8 mouse cellular contexts compared by ENCODE assay signal in genomic region chr6:100563552-100564341, GRCm38 (mm10).
A peak's percentile ranks its signal among the peaks of the same experiment; 100 is the strongest.
DNase-seq lines count a peak whose midpoint lies in the region; ATAC-seq lines count a peak whose summit lies in the region.

No protein-coding gene starts in this region.

- H3K27me3 ChIP-seq in hindbrain, embryonic 14.5 days (ENCODE audit: control insufficient read depth, insufficient read depth, low read length): peaks cover 16% of the 10 kb centered on the region; the same call in 1 of the 2 replicates
- peaks cover 55% of the 10 kb centered on the region for H3K27me3 ChIP-seq in lung, embryonic 15.5 days

- DNase-seq in Muller cell, postnatal 12 days (ENCODE audit: inconsistent ontology term): peak; percentile 77
- peak; percentile 89 to 91 for DNase-seq in cerebellum, postnatal 10 days
- peak; percentile 57 to 67 for DNase-seq in frontal cortex, postnatal 25 days (ENCODE audit: low spot score in 2 of 2)
- peak; percentile 77 for DNase-seq in hindbrain, embryonic 14.5 days (ENCODE audit: low spot score)
- DNase-seq in layer of hippocampus, postnatal 10 days (ENCODE audit: low spot score in 2 of 2): peak; percentile 82 to 89
- peak; percentile 34 for DNase-seq in ovary, postnatal 10 days (ENCODE audit: low spot score)
- DNase-seq in thymus, postnatal 36 days: peak; percentile 58 to 70

- WGBS in hindbrain, embryonic 14.5 days: 5% methylated on average over 38 of the region's 38 CpGs
- WGBS in lung, embryonic 15.5 days: 7% methylated on average over 38 of the region's 38 CpGs

- H3K9me3 ChIP-seq in hindbrain, embryonic 14.5 days (ENCODE audit: control insufficient read depth, low read length): no peaks in the 10 kb centered on the region
- H3K9me3 ChIP-seq in lung, embryonic 15.5 days: no peaks in the 10 kb centered on the region

- peaks cover 19% of the 10 kb centered on the region for H3K4me1 ChIP-seq in hindbrain, embryonic 14.5 days (replicated peaks; ENCODE audit: control insufficient read depth, insufficient read depth, low read length)
- peaks cover 20% of the 10 kb centered on the region for H3K4me1 ChIP-seq in lung, embryonic 15.5 days

- peak; percentile 89 for ATAC-seq in hindbrain, embryonic 14.5 days (ENCODE audit: low FRiP score)
- ATAC-seq in lung, embryonic 15.5 days (ENCODE audit: borderline replicate concordance, extremely low read depth, low FRiP score, low TSS enrichment): peak; percentile 85

- no peaks in the 10 kb centered on the region for H3K36me3 ChIP-seq in hindbrain, embryonic 14.5 days (replicated peaks; ENCODE audit: control insufficient read depth, insufficient read depth)
- H3K36me3 ChIP-seq in lung, embryonic 15.5 days: no peaks in the 10 kb centered on the region

- peak overlapping the region; percentile 46 for H3K4me3 ChIP-seq in hindbrain, embryonic 14.5 days (replicated peaks; ENCODE audit: low read length)
- peak overlapping the region; percentile 49 for H3K4me3 ChIP-seq in lung, embryonic 15.5 days

- peak overlapping the region; percentile 96 for H3K4me2 ChIP-seq in hindbrain, embryonic 14.5 days (replicated peaks)
- peak overlapping the region; percentile 100 for H3K4me2 ChIP-seq in lung, embryonic 15.5 days

- peak overlapping the region; percentile 66 for H3K9ac ChIP-seq in hindbrain, embryonic 14.5 days
- H3K9ac ChIP-seq in lung, embryonic 15.5 days: peak overlapping the region; percentile 47

- peak overlapping the region; percentile 82 for H3K27ac ChIP-seq in hindbrain, embryonic 14.5 days
- H3K27ac ChIP-seq in lung, embryonic 15.5 days: no peak overlapping the region

Comparison
In these comparisons a context has a peak if more than half of its experiments do, and no peak if none do; other contexts are left out.
1. DNase-seq: peak in every context shown above with its lines; median percentile 90 in cerebellum, postnatal 10 days; 86 in layer of hippocampus, postnatal 10 days; 77 in Muller cell, postnatal 12 days; 77 in hindbrain, embryonic 14.5 days; 64 in thymus, postnatal 36 days; 62 in frontal cortex, postnatal 25 days; 34 in ovary, postnatal 10 days.